Mouse (Mus musculus) right cerebral cortex, postnatal 4 days (tissue): Measurements from ENCODE around the gene Pam.

Experiments
- DNase-seq: peaks from one replicate; pipeline ENCODE4 v3.0.0-alpha.2; 2022

Pam gene

GRCm38 (mm10) chr1:98095246-98095990, at the start of gene Pam:
Gene Pam (minus strand): TSS chr1:98095646.
- peak; percentile 78 for DNase-seq

- DNase-seq: no peak
These were observed 49.4 kb upstream of the Pam start for GRCm38 (mm10) chr1:98144845-98145244.

GRCm38 (mm10) chr1:98131244-98131643, 35.8 kb upstream of the Pam start:
- DNase-seq: no peak

- DNase-seq: no peak
These were observed 34.3 kb upstream of the Pam start for GRCm38 (mm10) chr1:98129561-98130347.

GRCm38 (mm10) chr1:98129111-98129510, 33.7 kb upstream of the Pam start:
- DNase-seq: no peak

- no peak for DNase-seq
These were observed 33.1 kb upstream of the Pam start for GRCm38 (mm10) chr1:98128338-98129096.

- no peak for DNase-seq
These were observed 30.8 kb upstream of the Pam start for GRCm38 (mm10) chr1:98126268-98126667.

- DNase-seq: no peak
These were observed 29.3 kb upstream of the Pam start for GRCm38 (mm10) chr1:98124727-98125126.

GRCm38 (mm10) chr1:98119595-98119994, 24.1 kb upstream of the Pam start:
- DNase-seq: no peak

GRCm38 (mm10) chr1:98107599-98107998, 12.2 kb upstream of the Pam start:
- no peak for DNase-seq

- no peak for DNase-seq
These were observed 4.0 kb upstream of the Pam start for GRCm38 (mm10) chr1:98099441-98099840.

- no peak for DNase-seq
These were observed 2.7 kb upstream of the Pam start for GRCm38 (mm10) chr1:98097957-98098729.

GRCm38 (mm10) chr1:98096396-98096935, 1.0 kb upstream of the Pam start:
- no peak for DNase-seq

GRCm38 (mm10) chr1:98095991-98096330, 515 bp upstream of the Pam start:
- no peak for DNase-seq

GRCm38 (mm10) chr1:98094811-98095245, 618 bp downstream of the Pam start:
- DNase-seq: peak; percentile 46

GRCm38 (mm10) chr1:98089336-98089975, 6.0 kb downstream of the Pam start:
- no peak for DNase-seq

- DNase-seq: no peak
These were observed 9.0 kb downstream of the Pam start for GRCm38 (mm10) chr1:98086456-98086855.

GRCm38 (mm10) chr1:98084596-98085274, 10.7 kb downstream of the Pam start:
- DNase-seq: no peak

GRCm38 (mm10) chr1:98083508-98083907, 11.9 kb downstream of the Pam start:
- DNase-seq: no peak

GRCm38 (mm10) chr1:98082988-98083387, 12.5 kb downstream of the Pam start:
- DNase-seq: no peak

- DNase-seq: no peak
These were observed 15.0 kb downstream of the Pam start for GRCm38 (mm10) chr1:98080431-98080830.
